Mouse (Mus musculus) ES-Bruce4 (cell line): Measurements from ENCODE around the gene Chmp5. TPM values are rescaled to one million over a fixed set of nuclear protein-coding genes. Genes with fewer than 3 reads are reported as not detected.
A peak's percentile ranks its signal among the peaks of the same experiment; 100 is the strongest.

ENCODE experiments used
- H3K27ac ChIP-seq: 2 replicates; pipeline ENCODE4 v1.5.1; 2012; ENCODE audit warnings: low read length, inconsistent platforms; ENCODE audit not compliant: insufficient read depth
- H3K27me3 ChIP-seq: 2 replicates; pipeline ENCODE4 v1.6.1; 2012; ENCODE audit warnings: mild to moderate bottlenecking, low read length, inconsistent platforms; ENCODE audit not compliant: control insufficient read depth, poor library complexity, insufficient read depth, severe bottlenecking
- H3K36me3 ChIP-seq: 2 replicates; pipeline ENCODE4 v1.6.1; 2012; ENCODE audit warnings: inconsistent platforms, mild to moderate bottlenecking, low read length, moderate library complexity; ENCODE audit not compliant: control insufficient read depth, poor library complexity, insufficient read depth, severe bottlenecking
- H3K4me1 ChIP-seq: one replicate; pipeline ENCODE4 v1.8.1; 2011; ENCODE audit warnings: low read length; ENCODE audit not compliant: control insufficient read depth, insufficient read depth
- H3K4me3 ChIP-seq: 2 replicates; pipeline ENCODE4 v1.5.1; 2011; ENCODE audit warnings: low read depth, mild to moderate bottlenecking, low read length
- H3K9ac ChIP-seq: 2 replicates; pipeline ENCODE4 v1.6.1; 2012; ENCODE audit warnings: low read depth, mild to moderate bottlenecking, inconsistent platforms; ENCODE audit not compliant: poor library complexity, severe bottlenecking
- H3K9me3 ChIP-seq: replicated peaks from 2 replicates; pipeline ENCODE4 v1.6.1; 2012; ENCODE audit warnings: mild to moderate bottlenecking, low read length, inconsistent platforms; ENCODE audit not compliant: control insufficient read depth, poor library complexity, insufficient read depth, severe bottlenecking
- CTCF ChIP-seq: IDR thresholded peaks from one replicate; pipeline ENCODE4 v1.8.1; 2011; ENCODE audit warnings: low read depth, low read length
- EP300 ChIP-seq: IDR thresholded peaks from 2 replicates; pipeline ENCODE4 v1.6.1; 2011; ENCODE audit warnings: low read depth, low read length; ENCODE audit not compliant: insufficient read depth
- POLR2A ChIP-seq: IDR thresholded peaks from one replicate; pipeline ENCODE4 v1.8.1; 2011; ENCODE audit warnings: low read length; ENCODE audit not compliant: insufficient read depth
- polyA plus RNA-seq: library from polyadenylated mRNA; stranded (reverse); fragments of >200 nt; gene quantifications from 2 replicates; pipeline ENCODE4 v1.2.4, GENCODE M21; 2011; ENCODE audit warnings: low read depth; ENCODE audit not compliant: missing spikeins, insufficient read depth, insufficient read length

Chmp5 gene
- polyA plus RNA-seq, 1 experiment: 120 TPM

DNA sequence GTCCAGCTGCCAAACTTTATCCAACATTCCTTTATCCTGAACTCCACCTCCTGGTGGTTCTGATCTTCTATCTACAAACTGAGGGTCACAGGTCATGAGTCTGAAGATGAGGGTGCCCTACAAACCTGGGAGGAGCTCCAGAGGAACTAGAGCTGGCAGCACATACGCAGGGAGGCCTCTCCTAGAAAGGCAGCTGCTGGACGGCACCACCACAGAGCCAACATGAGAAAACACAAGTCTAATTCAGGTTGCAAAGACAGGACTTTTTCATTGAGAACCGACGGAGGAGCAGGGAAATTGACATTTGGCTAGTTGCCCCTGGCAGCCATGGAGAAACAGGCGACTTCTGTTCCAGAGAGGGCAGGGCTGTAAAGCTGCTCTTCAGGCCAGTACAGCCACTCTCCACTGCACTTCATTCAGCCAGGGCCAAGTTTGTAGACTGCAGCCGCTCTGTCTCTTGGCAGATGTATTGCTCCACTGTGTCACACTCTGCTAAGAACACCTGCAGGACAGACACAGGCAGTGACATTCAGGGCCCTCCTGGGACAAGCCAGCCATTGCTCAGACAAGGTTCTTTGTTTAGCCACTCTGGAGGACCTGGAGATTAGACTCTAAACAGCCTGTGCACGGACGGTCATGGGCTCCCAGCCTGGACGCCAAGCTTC is 11.9 kb upstream of the Chmp5 start:
- no peak overlapping the region for H3K4me3 ChIP-seq

GRCm38 (mm10) chr4:40938793-40939192 is 9.4 kb upstream of the Chmp5 start:
- H3K27me3 ChIP-seq: no peaks in the 10 kb centered on the region
- TF ChIP-seq CTCF: no peak
- no peak for TF ChIP-seq POLR2A
- no peak for TF ChIP-seq EP300
- no peaks in the 10 kb centered on the region for H3K4me1 ChIP-seq
- H3K36me3 ChIP-seq: peaks cover 51% of the 10 kb centered on the region
- peaks cover 8% of the 10 kb centered on the region for H3K9me3 ChIP-seq
- no peak overlapping the region for H3K27ac ChIP-seq
- H3K9ac ChIP-seq: no peak overlapping the region
- H3K4me3 ChIP-seq: no peak overlapping the region

More for the DNA sequence above, 11.9 kb upstream of the Chmp5 start:
- Histone ChIP-seq H3K27me3 (no peaks in the 10 kb centered on the region), H3K9me3 (peaks cover 8% of the 10 kb centered on the region), H3K9ac (no peak overlapping the region), H3K27ac (no peak overlapping the region), H3K36me3 (peaks cover 38% of the 10 kb centered on the region), H3K4me1 (no peaks in the 10 kb centered on the region)
- TF ChIP-seq CTCF (no peak), POLR2A (no peak), EP300 (no peak)

DNA sequence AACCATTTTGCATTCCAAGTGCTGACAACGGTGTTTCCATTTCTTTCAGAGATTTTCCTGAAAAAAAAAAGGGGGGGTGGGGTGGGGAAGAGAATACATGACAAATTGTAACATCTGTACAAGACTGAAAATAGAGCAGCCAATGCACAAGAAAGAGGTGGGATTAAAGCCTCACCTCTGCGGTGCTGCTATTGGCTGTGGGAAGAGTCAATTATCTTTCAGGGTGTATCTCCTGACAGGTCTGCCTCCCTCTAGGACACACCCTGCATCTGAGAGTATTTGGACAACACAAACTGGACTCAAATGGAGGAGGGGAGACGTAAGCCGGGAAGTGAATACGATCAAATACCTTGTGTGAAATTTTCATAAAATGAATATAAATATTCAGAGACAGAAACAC is 4.6 kb upstream of the Chmp5 start:
- no peak for TF ChIP-seq POLR2A
- TF ChIP-seq CTCF: no peak
- TF ChIP-seq EP300: no peak
- Histone ChIP-seq H3K36me3 (peaks cover 39% of the 10 kb centered on the region), H3K27ac (no peak overlapping the region)

GRCm38 (mm10) chr4:40946516-40947121 is 1.6 kb upstream of the Chmp5 start:
- no peaks in the 10 kb centered on the region for H3K27me3 ChIP-seq
- H3K36me3 ChIP-seq: peaks cover 21% of the 10 kb centered on the region
- H3K27ac ChIP-seq: no peak overlapping the region
- H3K9ac ChIP-seq: peak overlapping the region; percentile 78
- TF ChIP-seq EP300: no peak
- no peak for TF ChIP-seq POLR2A
- TF ChIP-seq CTCF: no peak
- no peaks in the 10 kb centered on the region for H3K9me3 ChIP-seq
- no peak overlapping the region for H3K4me3 ChIP-seq
- no peaks in the 10 kb centered on the region for H3K4me1 ChIP-seq

More for the DNA sequence above, 4.6 kb upstream of the Chmp5 start:
- H3K9ac ChIP-seq: no peak overlapping the region
- no peaks in the 10 kb centered on the region for H3K27me3 ChIP-seq
- no peak overlapping the region for H3K4me3 ChIP-seq
- H3K9me3 ChIP-seq: peaks cover 8% of the 10 kb centered on the region
- no peaks in the 10 kb centered on the region for H3K4me1 ChIP-seq

- H3K4me3 ChIP-seq: peak overlapping the region; percentile 89
- no peaks in the 10 kb centered on the region for H3K27me3 ChIP-seq
- TF ChIP-seq CTCF: no peak
- TF ChIP-seq POLR2A: no peak
- no peak for TF ChIP-seq EP300
- H3K9ac ChIP-seq: peak overlapping the region; percentile 78
- no peaks in the 10 kb centered on the region for H3K9me3 ChIP-seq
- H3K4me1 ChIP-seq: no peaks in the 10 kb centered on the region
- H3K36me3 ChIP-seq: peaks cover 13% of the 10 kb centered on the region
- no peak overlapping the region for H3K27ac ChIP-seq
These were observed 545 bp upstream of the Chmp5 start for GRCm38 (mm10) chr4:40947565-40948159.

DNA sequence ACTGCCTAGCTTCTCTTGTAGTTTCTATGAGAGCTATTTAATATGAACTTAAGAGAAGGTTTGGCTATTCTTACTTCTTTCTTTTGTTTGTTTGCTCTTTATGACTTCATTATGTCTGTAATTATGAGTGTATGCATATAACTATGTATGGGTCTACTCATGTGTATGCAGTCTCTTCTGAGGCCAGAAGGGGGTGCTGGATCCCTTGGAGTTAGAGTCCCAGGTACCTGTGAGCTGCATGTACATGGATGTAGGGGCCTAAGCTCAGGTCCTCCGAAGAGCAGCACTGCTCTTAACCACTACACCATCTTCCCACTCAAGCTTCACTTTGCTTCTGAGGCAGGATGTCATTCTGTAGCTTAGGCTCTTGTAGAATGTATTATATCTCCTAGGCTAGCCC is 5.3 kb downstream of the Chmp5 start:
- Histone ChIP-seq H3K9me3 (no peaks in the 10 kb centered on the region), H3K36me3 (peaks cover 36% of the 10 kb centered on the region), H3K27me3 (no peaks in the 10 kb centered on the region), H3K27ac (no peak overlapping the region), H3K4me1 (no peaks in the 10 kb centered on the region), H3K4me3 (no peak overlapping the region), H3K9ac (no peak overlapping the region)
- TF ChIP-seq CTCF (peak; percentile 65), EP300 (no peak), POLR2A (no peak)
